Mouse (Mus musculus) right cerebral cortex, postnatal 25 days (tissue): Measurements from ENCODE around the gene Pcolce.

ENCODE experiments used
- DNase-seq: peaks from one replicate; pipeline ENCODE4 v3.0.0; 2022

Pcolce gene

DNA sequence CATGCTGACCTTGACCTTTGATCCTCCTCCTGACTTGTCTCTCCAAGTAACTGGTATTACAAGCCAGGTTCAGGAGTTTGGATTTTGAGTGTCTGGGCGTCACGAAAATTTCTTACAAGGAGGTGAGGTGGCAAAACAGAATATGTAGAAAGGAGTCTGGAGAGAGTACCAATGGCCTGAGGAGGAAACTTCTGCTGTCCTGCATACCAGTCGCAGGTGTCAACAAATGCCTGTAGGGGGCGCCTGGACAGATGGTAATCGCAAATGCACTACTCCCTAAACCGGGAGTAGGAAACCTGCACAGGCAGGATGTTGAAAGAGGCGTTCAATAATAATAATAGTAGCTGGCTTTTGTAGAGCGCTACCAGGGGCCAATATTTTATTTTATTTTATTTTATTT lies 28.6 kb downstream of the Pcolce start:
- DNase-seq, result peak; percentile 45

- DNase-seq, result peak; percentile 53
These were observed 29.9 kb downstream of the Pcolce start for GRCm38 (mm10) chr5:137583670-137584169.

GRCm38 (mm10) chr5:137582702-137583101 lies 30.9 kb downstream of the Pcolce start:
- no peak for DNase-seq

- DNase-seq, result no peak
These were observed 33.3 kb downstream of the Pcolce start for GRCm38 (mm10) chr5:137580246-137580645.

- peak; percentile 69 for DNase-seq
These were observed 39.1 kb downstream of the Pcolce start for GRCm38 (mm10) chr5:137574470-137574901.

GRCm38 (mm10) chr5:137570691-137571586 lies 42.6 kb downstream of the Pcolce start:
- DNase-seq, result no peak

GRCm38 (mm10) chr5:137570181-137570580 lies 43.4 kb downstream of the Pcolce start:
- no peak for DNase-seq

DNA sequence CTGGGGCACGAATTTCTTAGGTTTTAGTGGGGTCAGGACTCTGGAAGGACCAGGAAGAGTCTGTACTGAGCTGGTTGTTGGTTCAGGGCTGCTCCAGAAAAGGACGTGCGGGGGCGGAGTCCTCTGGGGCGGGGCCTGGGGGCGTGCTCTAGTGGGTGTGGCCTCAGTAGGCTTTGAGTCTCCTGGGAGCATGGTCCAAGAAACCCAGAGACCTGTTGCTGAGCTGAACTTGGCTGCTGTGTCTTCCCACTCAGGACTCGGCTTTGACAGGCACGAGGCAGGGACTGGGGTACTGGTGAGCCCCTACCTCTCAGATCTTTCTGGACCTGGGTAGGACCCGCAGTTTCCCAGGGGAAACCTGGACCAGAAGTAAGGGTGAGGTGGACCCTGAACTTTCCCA lies 43.9 kb downstream of the Pcolce start, which contains the start of gene Tfr2:
Tfr2 (plus strand) TSS at position 176 of the 400 bp plus-strand sequence.
- DNase-seq, result no peak

GRCm38 (mm10) chr5:137569031-137569430 lies 44.6 kb downstream of the Pcolce start:
- no peak for DNase-seq

GRCm38 (mm10) chr5:137568223-137568798 lies 45.3 kb downstream of the Pcolce start:
- no peak for DNase-seq

- no peak for DNase-seq
These were observed 47.2 kb downstream of the Pcolce start for GRCm38 (mm10) chr5:137566416-137566815.

DNA sequence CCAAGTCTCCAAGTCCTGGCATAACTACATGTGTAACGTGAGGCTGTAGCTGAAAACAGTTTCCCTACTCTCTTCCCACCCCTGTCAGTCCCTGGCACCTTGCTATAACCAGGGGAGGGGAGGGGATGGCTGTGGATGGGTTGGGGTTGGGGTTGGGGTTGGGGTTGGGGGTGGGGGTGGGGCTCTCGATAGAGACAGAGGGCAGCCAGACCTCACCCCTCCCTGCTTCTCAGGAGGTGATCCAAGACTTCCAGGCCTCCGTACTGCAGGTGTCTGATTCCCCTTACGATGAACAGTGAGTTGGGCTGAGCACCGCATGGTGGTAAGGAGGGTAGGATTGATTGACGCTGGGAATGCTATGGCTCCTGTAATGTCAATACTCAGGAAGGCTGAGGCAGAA lies 47.8 kb downstream of the Pcolce start:
- DNase-seq, result no peak

- DNase-seq, result no peak
These were observed 50.6 kb downstream of the Pcolce start for GRCm38 (mm10) chr5:137562965-137563364.

- no peak for DNase-seq
These were observed 52.0 kb downstream of the Pcolce start for GRCm38 (mm10) chr5:137561556-137561955.
